Mouse (Mus musculus) liver, embryonic 15.5 days (tissue): Measurements from ENCODE around the gene Tmem251. TPM values are rescaled to one million over a fixed set of nuclear protein-coding genes. Genes with fewer than 3 reads are reported as not detected.
A peak's percentile ranks its signal among the peaks of the same experiment; 100 is the strongest.

Source experiments
- ATAC-seq: fragments of 200-750 bp; cut with Nextera tagmentation; 2 replicates; pipeline ENCODE4 v1.8.0; 2017; ENCODE audit warnings: moderate number of reproducible peaks, mild to moderate bottlenecking, moderate library complexity; ENCODE audit not compliant: insufficient read depth
- H3K27ac ChIP-seq: fragments of 300-500 bp; sonication (generic); replicated peaks from 2 replicates; pipeline ENCODE4 v1.5.1; 2015; ENCODE audit warnings: mild to moderate bottlenecking, inconsistent platforms
- H3K27me3 ChIP-seq: fragments of 300-500 bp; sonication (generic); 2 replicates; pipeline ENCODE4 v1.6.1; 2015; ENCODE audit warnings: mild to moderate bottlenecking, inconsistent platforms
- H3K36me3 ChIP-seq: fragments of 300-500 bp; sonication (generic); replicated peaks from 2 replicates; pipeline ENCODE4 v1.6.1; 2015; ENCODE audit warnings: moderate library complexity, mild to moderate bottlenecking, inconsistent platforms
- H3K4me1 ChIP-seq: fragments of 300-500 bp; sonication (generic); replicated peaks from 2 replicates; pipeline ENCODE4 v1.6.1; 2015; ENCODE audit warnings: inconsistent platforms
- H3K4me2 ChIP-seq: fragments of 300-500 bp; sonication (generic); 2 replicates; pipeline ENCODE4 v1.6.1; 2015; ENCODE audit warnings: moderate library complexity, mild to moderate bottlenecking, inconsistent platforms
- H3K4me3 ChIP-seq: fragments of 300-500 bp; sonication (generic); replicated peaks from 2 replicates; pipeline ENCODE4 v1.5.1; 2015; ENCODE audit warnings: mild to moderate bottlenecking, inconsistent platforms
- H3K9ac ChIP-seq: fragments of 300-500 bp; sonication (generic); 2 replicates; pipeline ENCODE4 v1.6.1; 2015; ENCODE audit warnings: moderate library complexity, mild to moderate bottlenecking, inconsistent platforms
- H3K9me3 ChIP-seq: fragments of 300-500 bp; sonication (generic); replicated peaks from 2 replicates; pipeline ENCODE4 v1.6.1; 2016; ENCODE audit warnings: inconsistent platforms
- WGBS: fragments of 180-500 bp; shearing (Covaris S2); methylation state at CpG from one replicate; pipeline ENCODE4 v1.1.7; 2015; ENCODE audit warnings: mixed read lengths; ENCODE audit not compliant: insufficient replicate concordance; 5-methylcytosine and 5-hydroxymethylcytosine counted together
- polyA plus RNA-seq: library from polyadenylated mRNA; unstranded; fragments of >200 nt; fragmentation: Nextera tagmentation; extraction: Ambion mirVana; gene quantifications from 2 replicates; pipeline ENCODE4 v1.2.1, GENCODE M21; 2015

The Tmem251 gene
- polyA plus RNA-seq, 1 experiment from 2014 or later: 5.7 TPM

- no peak overlapping the region for H3K4me2 ChIP-seq
- H3K4me1 ChIP-seq: no peaks in the 10 kb centered on the region
- no peaks in the 10 kb centered on the region for H3K27me3 ChIP-seq
- H3K4me3 ChIP-seq: no peak overlapping the region
- peaks cover 41% of the 10 kb centered on the region for H3K36me3 ChIP-seq
- ATAC-seq: no peak
- H3K27ac ChIP-seq: no peak overlapping the region
- no peaks in the 10 kb centered on the region for H3K9me3 ChIP-seq
- 74% methylated on average over 5 of the region's 5 CpGs for WGBS
- no peak overlapping the region for H3K9ac ChIP-seq
Observed at GRCm38 (mm10) chr12:102782841-102783240, 39.3 kb downstream of the Tmem251 start.

- Histone ChIP-seq H3K4me2 (peak overlapping the region; percentile 7; the same call in 1 of the 2 replicates), H3K9ac (no peak overlapping the region), H3K4me1 (no peaks in the 10 kb centered on the region), H3K36me3 (peaks cover 51% of the 10 kb centered on the region), H3K9me3 (no peaks in the 10 kb centered on the region), H3K27ac (no peak overlapping the region; the same call in 1 of the 2 replicates), H3K27me3 (no peaks in the 10 kb centered on the region), H3K4me3 (no peak overlapping the region)
- no peak for ATAC-seq
- 83% methylated on average over 19 of the region's 19 CpGs for WGBS
Observed at GRCm38 (mm10) chr12:102784899-102785592, 41.5 kb downstream of the Tmem251 start.

- Histone ChIP-seq H3K4me2 (peak overlapping the region; percentile 7; the same call in 1 of the 2 replicates), H3K27me3 (no peaks in the 10 kb centered on the region), H3K36me3 (peaks cover 57% of the 10 kb centered on the region), H3K27ac (no peak overlapping the region; the same call in 1 of the 2 replicates), H3K9ac (no peak overlapping the region), H3K4me1 (no peaks in the 10 kb centered on the region), H3K9me3 (no peaks in the 10 kb centered on the region), H3K4me3 (no peak overlapping the region)
- WGBS: 76% methylated on average over 5 of the region's 5 CpGs
- ATAC-seq: no peak
Observed at GRCm38 (mm10) chr12:102785593-102785985, 42.0 kb downstream of the Tmem251 start.

GRCm38 (mm10) chr12:102787927-102788326 lies 44.4 kb downstream of the Tmem251 start:
- 74% methylated on average over 7 of the region's 7 CpGs for WGBS
- Histone ChIP-seq H3K4me3 (no peak overlapping the region; the same call in 1 of the 2 replicates), H3K9me3 (no peaks in the 10 kb centered on the region), H3K4me1 (no peaks in the 10 kb centered on the region), H3K27me3 (no peaks in the 10 kb centered on the region), H3K9ac (no peak overlapping the region), H3K36me3 (peaks cover 74% of the 10 kb centered on the region), H3K27ac (peak overlapping the region; percentile 56), H3K4me2 (peak overlapping the region; percentile 36)
- ATAC-seq: peak; percentile 86

Other genes starting within 250 kb of the Tmem251 start
- 2.5 and 2.6 TPM in 2 replicates for gene Chga, start 188.8 kb upstream of the Tmem251 start, polyA plus RNA-seq
- gene Itpk1, start 38.8 kb upstream of the Tmem251 start, polyA plus RNA-seq: 4.0 and 5.2 TPM in 2 replicates
- 7.6 and 8.4 TPM in 2 replicates for gene Moap1, start 101 bp upstream of the Tmem251 start, polyA plus RNA-seq
- gene Gm28051, start 14.0 kb downstream of the Tmem251 start, polyA plus RNA-seq: not detected in 2 replicates
- gene Gon7, start 14.0 kb downstream of the Tmem251 start, polyA plus RNA-seq: 12.7 and 12.8 TPM in 2 replicates
- gene Ubr7, start 14.2 kb downstream of the Tmem251 start, polyA plus RNA-seq: 18.2 and 18.9 TPM in 2 replicates
- 7.1 and 7.2 TPM in 2 replicates for gene Gm20604, start 14.9 kb downstream of the Tmem251 start, polyA plus RNA-seq
- 4.2 and 4.8 TPM in 2 replicates for gene Btbd7, start 134.7 kb downstream of the Tmem251 start, polyA plus RNA-seq
- gene Cox8c, start 155.6 kb downstream of the Tmem251 start, polyA plus RNA-seq: not detected in 2 replicates
- gene Unc79, start 205.1 kb downstream of the Tmem251 start, polyA plus RNA-seq: 0.01 TPM in 1 of 2 replicates, not detected in the other